Mouse (Mus musculus): ENCODE results near the gene Rbm20.

Gene Rbm20

GRCm38 (mm10) chr19:53722186-53722585 lies 45.1 kb downstream of the Rbm20 start:
- DNase-seq: no peak

- no peak for DNase-seq
Observed at GRCm38 (mm10) chr19:53724053-53724452, 46.9 kb downstream of the Rbm20 start.

GRCm38 (mm10) chr19:53726340-53726739 lies 49.2 kb downstream of the Rbm20 start:
- no peak for DNase-seq

GRCm38 (mm10) chr19:53726755-53727154 lies 49.6 kb downstream of the Rbm20 start:
- no peak for DNase-seq

GRCm38 (mm10) chr19:53727277-53727676 lies 50.2 kb downstream of the Rbm20 start:
- peak; percentile 24 for DNase-seq

GRCm38 (mm10) chr19:53727886-53728669 lies 51.0 kb downstream of the Rbm20 start:
- DNase-seq: no peak

GRCm38 (mm10) chr19:53729919-53730318 lies 52.8 kb downstream of the Rbm20 start:
- no peak for DNase-seq

- DNase-seq: no peak
Observed at GRCm38 (mm10) chr19:53731761-53732201, 54.7 kb downstream of the Rbm20 start.

- DNase-seq: no peak
Observed at GRCm38 (mm10) chr19:53734845-53735244, 57.7 kb downstream of the Rbm20 start.

GRCm38 (mm10) chr19:53738701-53739131 lies 61.6 kb downstream of the Rbm20 start:
- DNase-seq: no peak

- no peak for DNase-seq
Observed at GRCm38 (mm10) chr19:53739570-53740266, 62.6 kb downstream of the Rbm20 start.

GRCm38 (mm10) chr19:53740750-53741380 lies 63.8 kb downstream of the Rbm20 start:
- DNase-seq: no peak

- DNase-seq: peak; percentile 26
Observed at GRCm38 (mm10) chr19:53741902-53742301, 64.8 kb downstream of the Rbm20 start.

GRCm38 (mm10) chr19:53745354-53745753 lies 68.2 kb downstream of the Rbm20 start:
- no peak for DNase-seq

- DNase-seq: no peak
Observed at GRCm38 (mm10) chr19:53746116-53746515, 69.0 kb downstream of the Rbm20 start.

GRCm38 (mm10) chr19:53748236-53748775 lies 71.2 kb downstream of the Rbm20 start:
- no peak for DNase-seq

- no peak for DNase-seq
Observed at GRCm38 (mm10) chr19:53749326-53749725, 72.2 kb downstream of the Rbm20 start.

GRCm38 (mm10) chr19:53751420-53752185 lies 74.5 kb downstream of the Rbm20 start:
- no peak for DNase-seq

GRCm38 (mm10) chr19:53752993-53753392 lies 75.9 kb downstream of the Rbm20 start:
- no peak for DNase-seq

GRCm38 (mm10) chr19:53754421-53754830 lies 77.3 kb downstream of the Rbm20 start:
- peak; percentile 36 for DNase-seq

GRCm38 (mm10) chr19:53755346-53755745 lies 78.2 kb downstream of the Rbm20 start:
- no peak for DNase-seq

GRCm38 (mm10) chr19:53757432-53758109 lies 80.5 kb downstream of the Rbm20 start:
- DNase-seq: no peak
